Mouse (Mus musculus) ovary, postnatal 36 days (tissue): ENCODE results near the gene Lce3f.

Experiments
- DNase-seq: peaks from one replicate; pipeline ENCODE4 v3.0.0; 2022; ENCODE audit warnings: low spot score, mixed read lengths

Lce3f gene

DNA sequence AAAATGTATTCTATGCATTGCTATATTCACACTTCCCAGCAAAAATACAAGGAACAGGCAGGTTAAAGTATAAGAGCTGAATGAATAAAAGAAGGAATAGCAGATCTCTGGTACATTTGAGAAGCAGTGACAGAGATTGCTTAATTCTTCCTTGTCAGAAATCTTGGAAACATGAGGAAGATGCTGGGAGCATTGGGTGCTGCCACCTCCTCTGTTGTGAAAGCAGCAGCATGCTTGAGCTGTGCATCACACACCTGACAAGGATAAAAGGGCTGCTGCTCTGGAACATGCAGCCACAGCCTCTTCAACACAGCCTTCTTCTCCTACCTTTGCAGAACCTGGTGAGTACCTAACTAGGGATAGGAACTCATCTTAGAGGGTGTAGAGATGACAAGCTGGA is at the start of gene Lce3f:
Gene Lce3f, plus strand, starts transcription at position 301 of the 400 bp plus-strand sequence.
- DNase-seq: no peak

DNA sequence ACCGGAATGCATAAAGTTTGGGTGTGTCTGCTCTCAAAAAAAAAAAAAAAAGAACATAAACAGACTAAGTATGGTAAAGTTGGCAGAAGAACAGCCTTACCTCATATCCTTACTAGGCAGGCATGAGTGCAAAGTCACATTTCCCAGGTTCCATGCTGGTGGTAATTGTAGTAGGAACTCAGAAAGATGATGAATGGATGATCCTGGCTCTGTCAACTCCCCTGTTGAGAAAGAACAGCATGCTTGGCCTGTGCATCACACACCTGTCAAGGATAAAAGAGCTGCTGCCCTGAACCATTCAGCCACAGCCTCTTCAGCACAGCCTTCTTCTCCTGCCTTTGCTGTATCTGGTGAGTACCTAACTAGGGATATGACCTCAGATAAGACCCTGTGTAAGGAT is 47.8 kb upstream of the Lce3f start, which contains the start of gene Lce3c:
Gene Lce3c, plus strand, starts transcription at position 301 of the 400 bp plus-strand sequence.
- DNase-seq: no peak

DNA sequence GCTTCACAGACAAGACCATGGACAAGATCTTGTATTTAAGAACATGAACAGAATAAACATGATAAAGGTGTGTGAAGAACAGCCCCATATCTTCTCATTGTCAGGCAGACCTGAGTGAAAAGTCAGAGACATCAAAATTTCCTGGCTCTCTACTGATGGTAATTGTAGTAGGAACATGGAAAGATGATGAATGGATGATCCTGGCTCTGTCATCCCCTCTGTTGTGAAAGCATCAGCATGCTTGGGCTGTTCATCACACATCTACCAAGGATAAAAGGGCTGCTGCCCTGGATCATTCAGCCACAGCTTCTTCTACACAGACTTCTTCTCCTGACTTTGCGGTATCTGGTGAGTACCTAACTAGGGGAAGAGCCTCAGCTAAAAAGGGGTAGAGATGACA is 34.9 kb upstream of the Lce3f start, which contains the start of gene Lce3d:
Gene Lce3d, plus strand, starts transcription at position 301 of the 400 bp plus-strand sequence.
- DNase-seq: no peak

DNA sequence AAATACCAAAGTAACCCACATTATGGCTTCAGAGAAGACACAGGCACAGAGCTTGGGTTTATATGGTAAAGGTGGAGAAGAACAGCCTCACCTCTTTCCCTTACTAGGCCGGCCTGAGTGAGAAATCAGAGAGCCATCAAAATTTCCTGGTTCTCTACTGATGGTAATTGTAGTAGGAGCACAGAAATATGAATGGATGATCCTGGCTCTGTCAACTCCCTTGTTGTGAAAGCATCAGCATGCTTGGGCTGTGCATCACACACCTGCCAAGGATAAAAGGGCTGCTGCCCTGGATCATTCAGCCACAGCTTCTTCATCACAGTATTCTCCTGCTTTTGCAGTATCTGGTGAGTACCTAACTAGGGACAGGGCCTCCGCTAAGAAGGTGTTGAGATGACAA is 25.3 kb upstream of the Lce3f start, which contains the start of gene Lce3e:
Gene Lce3e, plus strand, starts transcription at position 301 of the 400 bp plus-strand sequence.
- DNase-seq: no peak

DNA sequence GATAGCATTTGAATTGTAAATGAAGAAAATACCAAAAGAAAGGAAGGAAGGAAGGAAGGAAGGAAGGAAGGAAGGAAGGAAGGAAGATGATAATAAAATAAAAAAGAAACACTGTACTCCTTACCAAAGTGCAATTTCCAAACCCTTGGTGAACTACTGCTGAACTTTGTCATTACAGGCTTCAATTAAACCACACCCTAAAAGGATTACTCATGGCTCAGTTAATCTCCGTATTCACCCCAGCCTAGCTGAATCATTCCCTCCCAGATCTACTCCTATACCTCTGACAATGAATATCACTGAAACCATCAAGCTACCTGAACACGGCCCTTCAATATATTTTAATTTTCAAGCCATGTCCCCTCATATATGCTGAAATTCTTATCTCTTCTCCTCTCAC is 13.5 kb upstream of the Lce3f start:
- DNase-seq: no peak

DNA sequence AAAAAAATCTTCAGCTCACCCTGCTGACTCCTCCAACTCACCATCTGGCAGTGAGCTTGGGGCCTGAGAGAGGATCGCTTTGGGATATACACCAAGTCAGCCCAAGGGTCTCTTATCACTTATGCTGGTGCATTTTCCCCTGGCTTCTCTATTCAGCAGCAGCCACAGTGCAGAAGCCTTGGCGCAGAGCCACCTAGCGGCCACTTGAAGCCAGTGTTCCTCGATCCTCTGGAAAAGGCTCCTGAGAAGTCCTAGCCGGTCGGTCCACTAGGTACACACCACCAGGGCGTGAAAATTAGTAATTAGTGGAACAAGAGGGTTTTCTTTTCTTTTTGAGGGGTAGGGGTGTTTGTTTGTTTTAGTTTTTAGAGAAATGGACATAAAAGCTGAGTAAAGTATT is 6.7 kb downstream of the Lce3f start:
- DNase-seq: peak; percentile 64

DNA sequence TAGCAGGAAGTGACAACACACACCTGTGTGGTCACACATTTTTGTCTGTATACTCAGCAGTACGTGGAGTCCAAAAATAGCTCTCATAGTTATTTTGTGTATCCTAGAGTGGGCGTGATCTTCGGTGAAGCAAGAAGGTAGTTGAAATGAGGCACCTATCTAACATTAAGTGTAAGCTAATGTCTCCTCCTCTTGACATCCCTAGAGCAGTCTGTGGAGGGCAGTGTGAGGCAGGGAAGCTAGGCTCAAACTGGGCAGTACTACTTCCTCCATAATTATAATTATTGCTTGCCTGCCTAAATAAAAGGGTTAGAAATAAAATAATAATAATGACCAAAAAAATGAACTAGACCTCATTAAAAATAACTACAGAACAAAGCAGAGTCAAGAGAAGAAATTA is 8.6 kb downstream of the Lce3f start:
- no peak for DNase-seq

DNA sequence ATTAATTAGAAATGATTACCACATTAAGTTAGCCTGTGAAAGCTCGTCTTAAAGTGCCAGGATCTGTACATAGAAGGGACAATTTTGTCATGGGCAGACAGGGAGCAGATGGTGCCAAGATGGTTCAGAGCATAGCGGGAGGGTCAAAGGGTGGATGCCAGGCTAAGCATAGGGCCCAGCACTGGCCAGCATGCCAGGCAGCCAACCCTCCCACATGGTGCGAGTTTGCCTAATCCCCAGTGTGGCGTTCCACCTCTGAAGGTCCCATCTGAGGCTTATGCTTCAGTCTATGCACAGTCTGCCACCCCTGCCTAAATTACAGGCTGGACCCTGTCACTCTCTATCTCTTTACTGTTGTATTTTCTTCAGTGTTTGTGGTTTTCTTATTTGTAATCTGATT is 10.8 kb downstream of the Lce3f start:
- DNase-seq: no peak

DNA sequence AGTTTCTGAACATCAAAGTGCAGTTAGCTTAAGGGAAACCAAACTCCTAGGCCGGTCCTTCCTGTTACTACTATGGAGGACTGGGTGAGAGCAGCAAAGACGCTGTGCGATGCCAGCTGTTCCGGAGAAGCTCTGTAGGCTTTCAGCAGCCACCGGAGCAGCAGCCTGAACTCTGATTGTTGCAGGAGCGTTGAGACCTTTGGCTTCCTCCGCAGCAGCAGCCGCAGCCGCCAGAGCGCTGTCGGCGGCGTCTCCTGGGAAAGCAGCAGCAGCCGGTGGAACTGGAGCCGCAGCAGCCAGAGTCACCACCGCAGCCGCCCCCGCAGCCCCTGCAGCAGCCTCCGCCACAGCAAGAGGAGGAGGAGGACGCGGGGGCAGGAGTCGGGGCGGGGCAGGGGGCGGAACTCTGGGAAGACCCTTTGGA is 22.4 kb downstream of the Lce3f start:
- DNase-seq: peak; percentile 61

DNA sequence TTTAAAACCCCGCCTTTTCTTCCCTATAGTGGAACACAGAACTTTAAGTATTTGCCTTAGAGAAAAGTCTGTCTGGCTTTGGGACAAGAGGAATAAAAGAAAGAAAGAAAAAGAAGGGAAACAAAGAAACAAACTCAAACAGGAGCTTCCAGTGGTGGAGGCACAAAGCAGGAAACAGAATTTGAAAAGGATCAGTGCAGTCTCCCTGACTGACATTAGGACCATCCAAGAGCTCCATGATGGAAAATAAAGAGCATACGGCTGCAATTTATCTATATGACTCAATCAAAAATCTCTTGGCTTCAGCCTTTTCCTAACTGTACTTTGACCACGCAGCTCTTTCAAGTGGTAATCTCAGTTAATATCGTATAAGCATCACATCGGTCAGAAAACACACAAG is 22.8 kb downstream of the Lce3f start:
- DNase-seq: no peak

DNA sequence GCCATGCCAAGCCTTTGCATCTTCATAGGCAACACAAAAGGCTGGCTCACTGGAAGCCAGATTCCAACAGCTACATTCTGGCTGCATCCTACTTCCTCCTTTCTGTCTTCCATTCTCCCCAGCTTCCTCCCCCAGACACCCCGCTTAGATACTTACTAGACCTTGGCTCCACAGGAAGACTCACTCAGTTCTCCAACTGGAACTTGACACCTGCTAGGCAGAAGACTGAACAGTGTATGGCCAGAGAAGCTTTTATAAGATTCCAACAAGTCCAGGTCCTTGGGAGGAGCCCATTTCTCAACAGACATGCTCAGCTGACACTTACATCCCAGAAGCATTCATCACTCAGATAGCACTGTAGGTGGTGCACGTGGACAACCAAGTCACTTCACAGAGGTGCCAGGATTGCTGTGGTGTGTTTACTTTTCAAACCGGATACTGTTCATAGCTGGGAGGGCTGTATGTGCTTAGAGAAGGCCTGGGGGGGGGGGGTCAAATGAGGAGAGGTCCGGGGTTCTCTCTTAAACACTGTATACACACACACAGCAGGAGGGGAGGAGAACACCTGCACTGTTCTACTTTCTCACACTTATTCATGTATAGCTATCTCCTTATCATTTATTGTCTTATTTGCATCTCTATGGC is 23.6 kb downstream of the Lce3f start, which contains the start of gene Crct1:
Gene Crct1, minus strand, starts transcription at position 228 of the 645 bp plus-strand sequence.
- DNase-seq: no peak

DNA sequence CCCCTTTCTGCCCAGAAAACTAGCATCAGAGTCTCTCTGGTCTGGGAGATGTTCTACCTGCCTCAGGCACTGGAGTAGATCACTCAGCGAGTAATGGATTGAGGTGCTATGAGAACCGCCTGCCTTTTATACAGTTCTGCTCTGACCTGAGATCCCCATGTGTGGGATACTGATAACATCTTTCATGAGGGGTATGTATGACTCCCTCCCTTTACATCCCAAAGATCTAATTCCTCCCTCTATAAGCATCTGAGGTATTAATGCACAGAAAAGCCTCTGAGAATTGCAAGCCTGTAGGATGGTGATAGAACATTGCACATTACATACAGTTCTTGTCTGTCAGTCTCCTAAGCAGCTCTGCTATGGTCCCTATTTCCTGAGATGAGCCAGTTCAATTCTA is 26.9 kb downstream of the Lce3f start, which contains the start of gene Lce1m:
Gene Lce1m, minus strand, starts transcription at position 101 of the 400 bp plus-strand sequence.
- DNase-seq: no peak

DNA sequence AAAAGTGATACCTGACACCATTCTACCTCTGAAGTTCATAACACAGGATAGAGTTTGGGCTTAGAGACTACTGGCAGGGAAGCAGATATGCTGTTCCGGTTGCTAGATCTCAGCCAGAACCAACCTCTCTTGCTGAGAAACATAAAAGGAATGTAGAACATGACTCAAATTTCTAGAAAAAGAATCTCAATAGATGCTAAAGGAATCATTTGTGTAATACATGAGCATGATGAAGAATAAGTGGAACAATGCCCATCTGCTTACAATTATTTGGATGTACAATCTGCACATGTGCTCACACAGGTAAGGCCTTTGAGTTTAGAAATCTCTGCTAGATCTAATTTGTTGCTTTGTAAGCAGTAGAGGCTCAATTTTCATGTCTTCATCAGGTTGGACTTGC is 29.1 kb downstream of the Lce3f start:
- DNase-seq: no peak

DNA sequence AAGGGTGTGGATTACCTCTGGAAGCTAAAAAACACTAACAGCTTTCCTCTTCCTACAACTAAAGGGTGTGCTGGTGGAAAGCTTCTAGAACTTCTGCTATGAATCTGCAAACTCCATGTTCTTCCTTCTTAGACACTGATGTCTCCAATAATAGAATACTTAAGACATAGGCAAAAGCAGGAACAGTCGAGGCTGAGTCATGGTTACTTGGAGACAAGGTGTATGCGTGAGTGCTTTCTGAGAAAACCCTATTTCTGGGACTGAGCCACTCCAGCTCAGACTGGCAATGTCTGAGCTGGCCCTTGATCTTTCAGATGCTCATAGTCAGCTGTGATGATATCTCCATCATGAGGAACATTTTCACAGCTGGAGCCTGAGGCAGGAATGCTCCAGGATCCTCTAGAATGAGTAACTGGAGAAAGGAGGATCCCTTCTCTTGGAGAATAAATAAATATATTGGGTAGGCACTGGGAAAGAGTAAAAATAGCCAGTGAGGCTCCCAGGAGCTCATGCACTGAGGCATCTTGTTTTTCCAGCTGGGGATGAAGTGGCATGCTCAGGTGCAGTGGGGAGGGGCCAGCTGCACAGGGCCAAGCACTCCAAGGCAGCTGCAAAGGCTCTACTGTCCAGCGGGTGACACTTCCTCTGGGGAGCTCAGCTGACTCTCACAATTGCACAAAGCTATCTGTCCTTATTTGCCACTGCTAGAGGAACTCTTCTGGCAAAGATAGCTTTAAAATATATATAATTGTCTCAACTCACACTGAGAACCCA is 31.6 kb downstream of the Lce3f start:
- no peak for DNase-seq

DNA sequence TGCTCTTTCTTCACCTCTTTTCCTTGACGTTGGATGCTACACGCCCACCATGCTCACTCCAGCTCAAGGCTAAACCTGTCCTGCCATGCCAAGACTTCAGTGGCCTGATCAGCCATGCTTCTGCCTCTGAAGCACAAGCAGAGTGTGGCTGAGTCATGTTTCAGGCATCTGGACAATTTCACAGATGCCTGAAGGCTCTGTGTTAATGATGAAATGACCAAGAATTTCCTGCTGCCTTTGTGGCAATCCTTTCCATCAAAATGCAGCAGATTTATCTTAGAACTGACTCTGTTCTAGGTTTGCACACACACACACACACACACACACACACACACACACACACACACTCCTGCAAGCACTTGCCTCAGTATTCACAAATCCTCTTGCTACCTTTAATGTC is 33.5 kb downstream of the Lce3f start:
- DNase-seq: no peak

DNA sequence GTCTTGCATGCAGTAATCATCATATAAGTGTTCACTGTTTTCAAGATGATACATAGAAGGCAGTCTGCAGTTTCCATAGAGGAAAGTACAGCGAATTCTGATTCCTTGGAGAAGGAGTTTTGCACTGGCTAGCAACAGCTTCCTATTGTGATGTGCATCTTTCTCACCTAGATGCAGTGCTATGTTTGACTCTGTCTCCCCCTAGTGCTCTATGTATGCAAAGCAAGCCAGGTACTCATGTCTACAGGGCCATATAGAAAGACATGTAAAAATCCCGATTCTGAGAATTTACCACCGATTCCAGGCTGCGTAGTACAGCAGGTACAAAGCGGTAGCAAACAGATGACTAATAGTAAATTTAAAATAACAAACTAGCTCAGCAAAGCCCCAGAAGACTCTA is 39.4 kb downstream of the Lce3f start:
- no peak for DNase-seq
